Mouse (Mus musculus) Muller cell, postnatal 12 days (primary cell): ENCODE results near the gene Zfp593.

ENCODE experiments used
- DNase-seq: peaks from one replicate; pipeline ENCODE4 v3.0.0-alpha.2; 2015; ENCODE audit errors: inconsistent ontology term

Zfp593 gene

DNA sequence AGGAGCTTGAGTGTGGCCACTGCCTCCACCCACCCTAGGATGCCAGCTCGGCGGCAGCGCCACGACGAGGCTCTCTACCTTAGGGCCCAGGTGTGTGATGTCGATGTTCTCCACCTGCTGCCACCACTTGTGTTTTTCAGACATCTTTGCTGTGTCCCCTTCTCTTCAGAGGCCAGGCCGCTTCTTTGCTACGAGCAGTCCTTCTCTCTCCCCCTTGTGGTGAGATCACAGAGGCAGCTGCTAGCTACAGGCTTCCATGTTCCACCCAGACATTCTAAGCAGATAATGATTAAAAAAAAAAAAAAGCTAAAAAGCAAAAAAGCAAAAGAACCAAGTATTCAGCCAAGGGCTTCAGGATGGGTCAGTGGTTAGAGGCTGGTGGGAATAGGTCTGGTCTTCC is 18.2 kb downstream of the Zfp593 start, which contains the start of gene Catsper4:
Gene Catsper4, minus strand, starts transcription at position 190 of the 400 bp plus-strand sequence.
- no peak for DNase-seq

- no peak for DNase-seq
Measured at GRCm38 (mm10) chr4:134222793-134223600, 22.4 kb downstream of the Zfp593 start.

DNA sequence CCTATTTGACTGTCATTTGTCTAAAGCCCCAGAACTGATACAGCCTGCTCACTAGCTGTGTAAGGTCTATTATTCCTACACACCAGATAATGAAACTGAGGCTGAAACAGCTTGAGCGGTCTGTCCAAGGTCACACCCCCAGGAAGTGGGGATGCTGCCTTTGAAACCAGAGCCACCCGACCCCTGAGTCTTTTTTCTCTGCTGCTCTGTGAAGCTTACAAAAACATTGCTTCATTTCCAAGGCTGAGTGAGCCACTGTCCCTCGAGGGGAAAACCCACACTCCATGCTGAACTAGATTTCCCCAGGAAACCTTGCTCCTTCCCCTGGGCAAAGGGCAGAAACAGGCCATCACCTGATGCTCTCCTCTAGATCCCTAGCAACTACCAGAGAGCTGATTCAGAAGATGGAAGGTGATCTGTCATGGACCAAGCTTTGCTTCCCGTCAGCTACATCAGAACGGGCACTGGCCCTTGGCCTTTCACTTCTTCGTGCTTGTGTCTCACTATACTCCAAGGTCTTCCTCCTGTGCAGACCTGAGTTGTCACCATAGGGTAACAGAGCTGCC is 38.8 kb downstream of the Zfp593 start:
- no peak for DNase-seq

- DNase-seq: no peak
Measured at GRCm38 (mm10) chr4:134203340-134203896, 42.0 kb downstream of the Zfp593 start.

- no peak for DNase-seq
Measured at GRCm38 (mm10) chr4:134202904-134203303, 42.5 kb downstream of the Zfp593 start, which contains the start of gene Gm7534. Gene Gm7534, minus strand, starts transcription at chr4:134203004.

DNA sequence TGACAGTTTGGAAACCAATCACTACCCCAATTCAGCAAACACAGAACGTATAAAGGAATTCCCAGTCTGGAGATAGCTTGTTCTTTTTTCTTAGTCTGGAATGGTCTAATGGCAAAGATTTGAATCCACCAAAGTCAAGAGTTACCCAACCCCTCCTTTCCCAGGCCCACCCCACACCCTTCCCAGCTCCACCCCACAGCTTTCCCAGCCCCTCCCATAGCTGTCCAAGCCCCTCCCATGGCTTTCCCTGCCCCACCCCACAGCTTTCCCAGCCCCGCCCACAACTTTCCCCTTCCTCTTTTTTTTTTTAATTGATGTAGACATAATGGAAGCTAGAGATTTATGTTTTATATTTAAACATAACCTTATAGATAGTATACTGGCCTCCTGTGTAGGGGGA is 46.0 kb downstream of the Zfp593 start:
- DNase-seq: no peak
